Mouse (Mus musculus) mouse trophoblast stem cell (cell line): ENCODE results near the gene Zcwpw1.
"Not testable (repeated sequence)": the region's sequence is repeated elsewhere in the genome, so short reads cannot be mapped to it uniquely, and the experiment has no call there.

ENCODE experiments used
- in situ Hi-C, 2 experiments: fragments of 300-500 bp; cut with MseI, MboI; formaldehyde crosslinking; loops; 2 replicates in 1 of 2; 3 replicates in 1 of 2; pipeline ENCODE4 v1.15.1; 2025

Gene Zcwpw1

DNA sequence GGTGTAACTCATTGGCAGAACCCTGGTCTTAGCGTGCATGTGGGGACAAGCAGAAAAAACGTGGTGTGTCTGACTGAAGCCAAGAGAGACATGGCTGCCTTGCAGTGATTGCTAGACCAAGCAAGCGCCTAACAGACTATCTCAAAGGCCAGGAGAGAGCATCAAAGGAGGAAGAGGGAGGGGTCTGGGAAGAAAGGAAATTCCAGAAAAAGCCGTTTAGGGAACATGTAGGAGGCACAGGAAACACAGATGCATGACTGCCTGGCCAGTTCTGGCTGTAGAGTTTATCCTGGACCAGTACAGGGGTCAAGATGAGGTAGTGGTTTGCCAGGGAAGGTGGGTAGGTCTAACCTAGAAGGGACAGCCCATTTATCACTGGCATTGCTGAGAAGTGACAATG lies 45.9 kb downstream of the Zcwpw1 start:
- in situ Hi-C loops = no loop called here

DNA sequence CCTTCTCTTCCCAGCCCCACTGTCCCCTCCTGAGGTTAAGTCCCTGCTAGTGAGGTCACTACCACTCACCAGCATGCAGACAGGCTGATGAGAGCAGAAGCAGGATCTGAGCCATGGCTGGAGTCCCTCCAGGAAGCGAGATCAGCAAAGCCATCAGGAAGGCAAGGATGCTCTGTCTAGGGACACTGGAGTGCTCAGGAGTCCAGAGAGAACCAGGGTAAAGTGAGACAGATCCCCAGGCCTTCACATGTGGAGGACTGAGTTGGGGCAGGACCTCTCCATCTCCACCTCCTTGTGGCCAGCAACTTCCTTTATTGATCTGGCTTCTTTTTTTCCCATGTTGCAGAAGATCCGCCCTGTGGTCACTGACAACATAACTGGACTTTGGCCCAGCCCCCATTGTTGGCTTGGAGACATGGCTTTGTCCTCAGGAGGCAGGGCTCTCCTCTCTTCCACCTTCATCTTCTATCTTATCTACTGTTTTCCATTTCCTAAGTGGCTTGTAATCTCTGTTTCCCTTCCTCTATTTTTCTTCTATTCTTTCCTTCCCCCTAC lies 48.4 kb downstream of the Zcwpw1 start, which contains the start of gene Pilra:
Pilra (minus strand) TSS at position 316 of the 555 bp plus-strand sequence.
- in situ Hi-C loops = not testable (repeated sequence)

DNA sequence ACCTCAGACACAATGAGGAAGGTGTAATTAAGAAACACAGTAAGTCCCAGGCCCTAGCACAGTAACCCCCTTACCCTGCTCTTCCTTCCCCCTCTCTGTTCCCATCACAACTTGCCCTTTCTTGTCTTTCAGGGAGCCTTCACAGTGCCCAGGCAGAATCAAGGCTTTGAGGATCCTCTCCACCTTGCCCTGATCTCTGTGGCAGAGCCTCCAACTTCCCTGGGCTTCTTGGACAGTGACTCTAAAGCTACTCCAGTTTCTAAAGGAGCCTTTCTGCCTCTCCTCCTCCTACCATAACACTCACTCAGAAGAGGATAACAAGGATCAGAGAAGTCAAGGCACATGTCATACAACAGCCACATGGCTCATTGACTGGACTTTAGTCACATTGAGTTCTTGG lies 49.0 kb downstream of the Zcwpw1 start:
- in situ Hi-C loops = no loop called here

DNA sequence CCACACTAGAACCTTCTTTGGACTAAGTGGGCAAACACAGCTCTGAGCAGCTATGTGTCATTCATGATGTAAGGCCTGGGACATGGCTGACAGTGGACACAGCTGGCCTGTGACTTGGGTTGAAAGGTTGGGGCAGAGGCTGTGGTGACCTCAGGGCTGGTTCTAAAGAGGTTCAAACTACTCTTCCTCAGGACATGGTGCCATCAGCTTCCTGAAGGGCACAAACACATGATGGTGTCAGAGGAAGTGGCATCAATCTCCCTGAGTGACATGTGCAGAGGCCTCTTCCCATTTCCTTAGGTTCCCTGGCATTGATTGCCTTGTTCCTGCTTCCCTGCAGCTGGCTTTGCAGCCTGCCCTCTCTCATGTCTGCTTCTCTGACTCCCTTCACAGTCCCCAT lies 49.5 kb downstream of the Zcwpw1 start:
- in situ Hi-C loops = not testable (repeated sequence)

DNA sequence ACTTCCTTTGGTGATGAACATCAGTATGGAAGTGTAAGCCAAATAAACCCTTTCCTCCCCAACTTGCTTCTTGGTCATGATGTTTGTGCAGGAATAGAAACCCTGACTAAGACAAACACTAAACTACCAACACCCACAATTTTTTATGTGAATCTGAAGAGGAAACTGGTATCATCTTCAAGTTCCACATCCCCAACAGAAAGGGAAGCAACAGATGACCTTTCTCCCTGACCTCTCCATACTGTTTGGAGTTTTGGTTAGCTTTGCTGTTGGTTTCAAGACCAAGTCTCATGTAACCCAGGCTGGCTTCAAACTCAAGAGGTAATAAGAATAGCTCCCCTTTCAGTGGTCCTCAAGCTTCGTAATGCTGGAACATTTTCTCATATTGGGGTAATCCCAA lies 62.7 kb downstream of the Zcwpw1 start:
- in situ Hi-C loops = not testable (repeated sequence)

DNA sequence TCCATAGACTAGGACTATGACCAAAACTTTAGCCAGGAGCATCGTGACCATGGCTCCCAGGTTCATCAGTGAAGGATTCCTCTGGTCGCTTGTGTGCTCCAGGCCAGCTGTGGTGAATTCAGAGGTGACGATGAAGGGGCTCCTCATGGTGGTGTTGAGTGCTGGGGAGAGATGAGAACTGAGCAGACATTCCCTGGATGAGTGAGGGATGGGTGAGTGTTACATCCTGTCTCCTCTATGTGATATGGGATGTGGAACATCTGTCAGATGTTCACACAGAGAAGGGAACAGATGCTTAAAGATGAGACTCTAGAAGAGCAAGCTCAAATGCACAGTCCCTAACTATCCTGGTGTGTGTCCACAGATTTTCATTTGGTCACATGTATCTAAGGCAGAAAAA lies 67.3 kb downstream of the Zcwpw1 start:
- in situ Hi-C loops = not testable (repeated sequence)

DNA sequence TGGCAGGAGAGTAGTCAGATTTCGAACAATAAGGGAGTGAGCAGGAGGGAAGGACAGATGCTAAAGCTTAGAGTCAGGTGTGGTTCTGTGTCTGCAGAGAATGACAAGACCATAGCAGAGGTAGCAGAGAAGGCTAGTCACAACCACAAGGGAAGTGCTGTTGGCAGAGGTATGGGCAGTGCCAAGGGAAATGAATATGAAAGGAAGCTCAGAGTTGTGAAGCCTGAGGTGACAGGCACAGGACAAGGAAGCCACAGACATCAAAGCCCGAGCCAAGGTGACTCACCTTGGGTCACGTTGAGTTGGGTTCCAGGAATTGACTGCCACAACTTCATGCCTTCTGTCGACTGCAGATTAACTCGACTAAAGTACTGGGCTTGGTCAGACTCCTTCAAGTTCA lies 69.3 kb downstream of the Zcwpw1 start:
- in situ Hi-C loops = not testable (repeated sequence)

DNA sequence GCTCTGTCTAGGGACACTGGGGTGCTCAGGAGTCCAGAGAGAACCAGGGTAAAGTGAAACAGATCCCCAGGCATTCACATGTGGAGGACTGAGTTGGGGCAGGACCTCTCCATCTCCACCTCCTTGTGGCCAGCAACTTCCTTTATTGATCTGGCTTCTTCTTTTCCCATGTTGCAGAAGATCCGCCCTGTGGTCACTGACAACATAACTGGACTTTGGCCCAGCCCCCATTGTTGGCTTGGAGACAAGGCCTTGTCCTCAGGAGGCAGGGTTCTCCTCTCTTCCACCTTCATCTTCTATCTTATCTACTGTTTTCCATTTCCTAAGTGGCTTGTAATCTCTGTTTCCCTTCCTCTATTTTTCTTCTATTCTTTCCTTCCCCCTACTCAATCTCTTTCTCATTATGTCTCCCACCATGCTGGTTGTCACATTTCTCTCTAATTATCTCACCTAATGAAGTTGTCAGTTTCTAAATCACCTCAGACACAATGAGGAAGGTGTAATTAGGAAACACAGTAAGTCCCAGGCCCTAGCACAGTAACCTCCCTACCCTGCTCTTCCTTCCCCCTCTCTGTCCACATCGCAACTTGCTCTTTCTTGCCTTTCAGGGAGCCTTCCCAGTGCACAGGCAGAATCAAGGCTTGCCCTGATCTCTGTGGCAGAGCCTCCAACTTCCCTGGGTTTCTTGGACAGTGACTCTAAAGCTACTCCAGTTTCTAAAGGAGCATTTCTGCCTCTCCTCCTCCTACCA lies 70.5 kb downstream of the Zcwpw1 start, which contains the start of gene Pilrb1:
Pilrb1 (minus strand) TSS at position 147 of the 751 bp plus-strand sequence.
- in situ Hi-C loops = not testable (repeated sequence)

DNA sequence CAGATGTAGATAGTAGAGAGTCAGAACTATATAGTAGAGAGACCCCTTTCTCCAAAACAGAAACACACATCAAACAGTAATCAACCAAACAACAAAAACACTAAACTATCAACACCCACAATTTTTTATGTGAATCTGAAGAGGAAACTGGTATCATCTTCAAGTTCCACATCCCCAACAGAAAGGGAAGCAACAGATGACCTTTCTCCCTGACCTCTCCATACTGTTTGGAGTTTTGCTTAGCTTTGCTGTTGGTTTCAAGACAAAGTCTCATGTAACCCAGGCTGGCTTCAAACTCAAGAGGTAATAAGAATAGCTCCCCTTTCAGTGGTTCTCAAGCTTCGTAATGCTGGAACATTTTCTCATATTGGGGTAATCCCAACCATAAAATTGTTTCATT lies 76.4 kb downstream of the Zcwpw1 start:
- in situ Hi-C loops = not testable (repeated sequence)

DNA sequence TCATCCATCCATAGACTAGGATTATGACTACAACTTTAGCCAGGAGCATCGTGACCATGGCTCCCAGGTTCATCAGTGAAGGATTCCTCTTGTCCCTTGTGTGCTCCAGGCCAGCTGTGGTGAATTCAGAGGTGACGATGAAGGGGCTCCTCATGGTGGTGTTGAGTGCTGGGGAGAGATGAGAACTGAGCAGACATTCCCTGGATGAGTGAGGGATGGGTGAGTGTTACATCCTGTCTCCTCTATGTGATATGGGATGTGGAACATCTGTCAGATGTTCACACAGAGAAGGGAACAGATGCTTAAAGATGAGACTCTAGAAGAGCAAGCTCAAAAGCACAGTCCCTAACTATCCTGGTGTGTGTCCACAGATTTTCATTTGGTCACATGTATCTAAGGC lies 81.0 kb downstream of the Zcwpw1 start:
- in situ Hi-C loops = not testable (repeated sequence)

DNA sequence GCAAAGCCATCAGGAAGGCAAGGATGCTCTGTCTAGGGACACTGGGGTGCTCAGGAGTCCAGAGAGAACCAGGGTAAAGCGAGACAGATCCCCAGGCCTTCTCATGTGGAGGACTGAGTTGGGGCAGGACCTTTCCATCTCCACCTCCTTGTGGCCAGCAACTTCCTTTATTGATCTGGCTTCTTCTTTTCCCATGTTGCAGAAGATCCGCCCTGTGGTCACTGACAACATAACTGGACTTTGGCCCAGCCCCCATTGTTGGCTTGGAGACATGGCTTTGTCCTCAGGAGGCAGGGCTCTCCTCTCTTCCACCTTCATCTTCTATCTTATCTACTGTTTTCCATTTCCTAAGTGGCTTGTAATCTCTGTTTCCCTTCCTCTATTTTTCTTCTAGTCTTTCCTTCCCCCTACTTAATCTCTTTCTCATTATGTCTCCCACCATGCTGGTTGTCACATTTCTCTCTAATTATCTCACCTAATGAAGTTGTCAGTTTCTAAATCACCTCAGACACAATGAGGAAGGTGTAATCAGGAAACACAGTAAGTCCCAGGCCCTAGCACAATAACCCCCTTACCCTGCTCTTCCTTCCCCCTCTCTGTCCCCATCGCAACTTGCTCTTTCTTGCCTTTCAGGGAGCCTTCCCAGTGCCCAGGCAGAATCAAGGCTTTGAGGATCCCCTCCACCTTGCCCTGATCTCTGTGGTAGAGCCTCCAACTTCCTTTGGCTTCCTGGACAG lies 84.2 kb downstream of the Zcwpw1 start, which contains the start of gene Pilrb2:
Pilrb2 (minus strand) TSS at position 172 of the 737 bp plus-strand sequence.
- in situ Hi-C loops = not testable (repeated sequence)
